Mouse (Mus musculus): ENCODE data around the gene Lsm8.
"Not testable (repeated sequence)": the region's sequence is repeated elsewhere in the genome, so short reads cannot be mapped to it uniquely, and the experiment has no call there.

DNA sequence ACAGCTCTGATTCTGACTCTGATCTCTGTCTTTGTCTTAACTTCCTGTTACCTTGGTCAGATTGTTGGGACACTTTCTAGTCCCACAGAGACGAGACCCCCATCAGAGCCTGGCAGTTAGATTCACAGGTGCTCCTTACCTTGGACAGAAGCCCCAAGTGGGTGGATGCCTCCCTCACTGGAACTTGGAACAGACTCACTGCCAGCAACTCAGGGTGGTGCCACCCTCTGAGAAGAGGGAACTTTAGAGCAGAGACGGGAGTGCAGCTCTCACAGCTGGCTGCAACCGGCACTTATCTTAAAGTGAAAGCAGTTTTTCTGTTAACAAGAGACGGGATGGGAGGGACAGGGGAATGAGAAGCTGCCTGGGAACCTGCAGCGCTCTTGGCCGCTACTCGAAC, 2.8 kb upstream of the Lsm8 start:
- not testable (repeated sequence) for TF ChIP-seq POLR2A (IDR thresholded peaks at IDR 0.05; ENCODE audit: extremely low read depth, insufficient read depth, low read length); CTCF (IDR thresholded peaks at IDR 0.05; ENCODE audit: low read depth, low read length)
